Mouse (Mus musculus): ENCODE data around the gene 1700016D06Rik.

The 1700016D06Rik gene

DNA sequence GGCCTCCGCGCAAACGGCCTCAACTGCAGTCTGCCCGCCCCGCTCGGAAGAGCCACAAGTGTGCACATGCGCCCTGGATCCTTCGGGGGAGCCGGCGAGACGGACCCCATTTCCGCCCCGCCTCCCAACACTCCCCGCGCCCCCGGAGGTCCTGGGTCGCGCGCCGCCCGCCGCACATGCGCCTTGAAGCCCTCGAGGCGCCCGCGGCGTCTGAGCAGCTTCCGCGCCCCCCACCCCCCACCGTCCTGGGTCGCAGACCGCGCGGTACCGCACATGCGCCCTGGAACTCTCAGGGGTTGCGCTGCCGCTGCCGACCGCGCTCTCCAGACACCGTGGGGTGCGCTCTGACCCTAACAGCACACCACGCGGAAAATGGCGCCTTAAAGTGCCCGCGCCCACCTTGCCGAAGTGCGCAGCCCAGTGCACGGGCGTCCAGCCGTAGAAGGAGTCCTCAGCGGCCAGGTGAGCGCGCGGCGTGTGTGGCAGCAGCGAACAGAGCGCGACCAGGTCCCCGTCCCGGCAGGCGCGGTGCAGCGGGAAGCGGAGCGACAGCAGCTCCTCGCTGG lies 65.8 kb downstream of the 1700016D06Rik start:
- DNase-seq (ENCODE audit: low read depth, low spot score), result peak; percentile 89

DNA sequence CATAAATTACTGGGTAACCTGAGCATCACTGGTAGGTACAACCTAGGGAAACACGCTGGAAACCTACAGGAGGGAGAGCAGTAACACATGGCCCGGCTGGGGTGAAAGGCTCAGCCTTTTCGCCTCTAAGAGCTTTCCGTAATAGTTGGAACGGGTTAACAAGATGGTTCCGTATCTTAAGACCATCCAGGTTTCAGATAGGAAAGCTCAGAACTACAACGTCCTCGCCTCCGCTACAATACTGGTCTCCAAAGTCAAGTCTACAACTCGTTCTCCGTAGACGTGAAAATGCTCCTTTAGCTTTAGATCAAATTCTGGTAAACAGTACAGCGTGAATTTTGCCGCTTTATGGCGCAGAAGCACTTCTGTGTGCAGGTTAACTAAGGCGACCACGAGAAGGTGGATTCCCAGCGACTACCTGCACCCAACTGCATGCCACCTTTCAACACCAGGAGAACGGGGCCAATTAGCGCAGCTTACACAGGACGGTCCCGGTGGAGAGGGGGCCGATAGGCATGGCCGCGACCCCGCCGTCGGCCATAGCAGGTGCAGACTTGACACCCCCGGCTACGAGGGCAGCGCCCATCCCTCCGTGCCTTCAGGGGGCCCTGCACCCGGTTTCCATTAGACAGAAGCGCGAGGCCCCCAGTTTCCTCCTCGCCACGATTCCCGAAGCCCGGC lies 66.4 kb downstream of the 1700016D06Rik start:
- DNase-seq (ENCODE audit: low read depth, low spot score), result no peak

DNA sequence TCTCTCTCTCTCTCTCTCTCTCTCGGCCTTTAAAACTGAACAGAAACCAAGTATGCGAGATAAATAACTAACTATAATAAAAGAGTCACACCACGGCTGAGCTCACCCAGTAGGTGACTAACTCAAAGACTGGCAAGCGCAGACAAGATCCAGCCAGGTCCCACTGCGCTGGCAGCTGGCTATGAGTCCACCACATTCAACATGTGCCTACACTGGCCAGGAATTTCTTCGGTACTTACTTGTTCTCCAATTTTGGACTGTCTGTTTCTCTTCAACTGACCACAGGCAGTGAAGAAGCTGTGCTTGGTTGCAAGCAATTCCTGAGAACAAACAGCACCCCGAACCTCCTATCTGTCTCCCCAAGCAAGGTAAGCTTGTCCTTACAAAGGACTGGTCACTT lies 67.4 kb downstream of the 1700016D06Rik start:
- DNase-seq (ENCODE audit: low read depth, low spot score), result no peak

- DNase-seq (ENCODE audit: low read depth, low spot score), result no peak
Measured at GRCm38 (mm10) chr8:11632406-11632805, 68.5 kb downstream of the 1700016D06Rik start.

DNA sequence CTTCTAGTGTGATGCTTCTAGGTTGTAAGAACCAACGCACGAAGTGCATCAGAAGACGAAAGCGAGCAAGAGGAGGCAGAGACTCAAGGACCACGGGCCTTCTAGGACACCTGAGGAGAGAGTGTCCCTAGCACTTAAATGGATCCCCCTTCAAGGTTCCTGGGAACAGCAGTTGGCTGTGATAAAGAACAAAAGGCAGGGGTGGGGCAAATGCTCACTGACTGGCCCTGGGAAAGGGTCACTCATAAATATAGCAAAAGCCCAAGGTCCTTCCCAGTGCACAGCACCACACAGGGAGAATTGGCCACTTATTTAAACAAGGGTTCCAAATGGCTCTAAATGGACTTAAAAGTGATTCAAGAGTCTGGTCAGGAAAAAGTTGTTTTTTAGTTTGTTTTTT lies 71.7 kb downstream of the 1700016D06Rik start:
- no peak for DNase-seq (ENCODE audit: low read depth, low spot score)

- DNase-seq (ENCODE audit: low read depth, low spot score), result no peak
Measured at GRCm38 (mm10) chr8:11628506-11629132, 72.2 kb downstream of the 1700016D06Rik start.

- DNase-seq (ENCODE audit: low read depth, low spot score), result no peak
Measured at GRCm38 (mm10) chr8:11627717-11628116, 73.1 kb downstream of the 1700016D06Rik start.

- no peak for DNase-seq (ENCODE audit: low read depth, low spot score)
Measured at GRCm38 (mm10) chr8:11625084-11625483, 75.8 kb downstream of the 1700016D06Rik start.

- no peak for DNase-seq (ENCODE audit: low read depth, low spot score)
Measured at GRCm38 (mm10) chr8:11619091-11619490, 81.8 kb downstream of the 1700016D06Rik start.

GRCm38 (mm10) chr8:11618063-11618462 lies 82.8 kb downstream of the 1700016D06Rik start:
- no peak for DNase-seq (ENCODE audit: low read depth, low spot score)

DNA sequence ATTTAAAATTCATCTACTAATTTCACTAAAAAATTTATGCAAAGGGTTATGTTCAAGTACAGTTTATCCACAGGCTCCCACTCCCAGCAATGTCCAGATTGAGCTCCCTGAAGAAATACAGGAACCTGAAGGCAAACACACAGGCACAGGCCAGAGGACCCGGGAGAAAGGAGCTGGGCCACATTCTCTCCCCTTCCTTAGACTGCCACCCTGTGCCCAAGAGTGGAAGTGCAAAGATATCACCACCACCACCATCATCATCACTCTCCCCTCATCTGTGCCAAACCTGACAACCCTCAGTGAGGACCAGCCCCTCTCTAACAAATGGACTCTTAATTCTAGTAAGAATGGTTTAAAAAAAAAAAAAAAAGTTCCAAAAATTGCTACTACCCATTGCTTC lies 84.6 kb downstream of the 1700016D06Rik start:
- DNase-seq (ENCODE audit: low read depth, low spot score), result peak; percentile 21

GRCm38 (mm10) chr8:11614126-11614835 lies 86.6 kb downstream of the 1700016D06Rik start:
- DNase-seq (ENCODE audit: low read depth, low spot score), result no peak

DNA sequence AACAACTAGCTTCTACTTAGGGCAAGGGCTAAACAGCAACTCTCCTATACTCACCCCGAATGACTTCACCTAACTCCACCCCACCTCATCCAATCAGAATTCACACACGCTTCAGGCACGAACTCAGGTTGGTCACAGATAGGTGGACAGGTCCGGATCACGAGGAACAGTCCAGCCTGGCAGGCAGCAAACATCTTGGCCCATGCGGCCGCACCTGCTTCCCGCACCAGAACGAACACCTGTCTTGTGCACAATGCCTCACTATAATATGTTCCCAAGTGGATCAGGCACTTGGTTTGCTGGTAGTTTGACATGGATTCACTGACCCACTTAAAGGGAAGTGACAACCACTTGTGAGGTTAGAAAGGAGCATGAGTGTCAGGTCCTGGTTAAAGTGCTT lies 92.0 kb downstream of the 1700016D06Rik start:
- no peak for DNase-seq (ENCODE audit: low read depth, low spot score)
